Mouse (Mus musculus) myocyte (in vitro differentiated cells): ENCODE measurements around the gene 1700069L16Rik. TPM values are rescaled to one million over a fixed set of nuclear protein-coding genes. Genes with fewer than 3 reads are reported as not detected.

Experiments
- H3K27me3 ChIP-seq: one replicate; pipeline ENCODE4 v1.6.1; 2011; ENCODE audit not compliant: control insufficient read depth, insufficient read depth, insufficient read length
- H3K36me3 ChIP-seq: one replicate; pipeline ENCODE4 v1.6.1; 2011; ENCODE audit not compliant: control insufficient read depth, insufficient read depth
- H3K4me2 ChIP-seq: one replicate; pipeline ENCODE4 v1.6.1; 2011; ENCODE audit warnings: low read depth, control low read depth
- H3K4me3 ChIP-seq: one replicate; pipeline ENCODE4 v1.5.1; 2011; ENCODE audit warnings: mild to moderate bottlenecking, control low read depth, moderate library complexity
- H3K79me2 ChIP-seq: one replicate; pipeline ENCODE4 v1.6.1; 2011; ENCODE audit not compliant: control insufficient read depth, insufficient read depth
- H3ac ChIP-seq: one replicate; pipeline ENCODE4 v1.6.1; 2011; ENCODE audit not compliant: control insufficient read depth, insufficient read length
- CEBPB ChIP-seq: IDR thresholded peaks from 2 replicates; pipeline ENCODE4 v1.6.1; 2011; ENCODE audit warnings: mild to moderate bottlenecking, moderate library complexity; ENCODE audit not compliant: poor library complexity, insufficient read depth, severe bottlenecking
- E2F4 ChIP-seq: IDR thresholded peaks from one replicate; pipeline ENCODE4 v1.6.1; 2011; ENCODE audit warnings: mild to moderate bottlenecking, control low read depth, moderate library complexity; ENCODE audit not compliant: insufficient read depth
- MAX ChIP-seq: IDR thresholded peaks from one replicate; pipeline ENCODE4 v1.6.1; 2011; ENCODE audit warnings: low read depth, mild to moderate bottlenecking, control low read depth
- MYOD1 ChIP-seq, 3 experiments: IDR thresholded peaks; one replicate each; pipeline ENCODE4 v1.6.1; 2011; ENCODE audit warnings: control low read depth in 2 of 3, low read depth in 2 of 3, mild to moderate bottlenecking in 2 of 3, moderate library complexity in 1 of 3; ENCODE audit not compliant: insufficient read length in 2 of 3, control insufficient read depth in 1 of 3
- MYOG ChIP-seq, 3 experiments: IDR thresholded peaks; one replicate each; pipeline ENCODE4 v1.6.1; 2011; ENCODE audit warnings: control low read depth in 2 of 3, low read depth in 2 of 3, mild to moderate bottlenecking in 2 of 3; ENCODE audit not compliant: insufficient read length in 2 of 3, control insufficient read depth in 1 of 3, insufficient read depth in 1 of 3
- POLR2A ChIP-seq: IDR thresholded peaks from one replicate; pipeline ENCODE4 v1.6.1; 2011; ENCODE audit warnings: low read depth, mild to moderate bottlenecking, control low read depth, moderate library complexity; ENCODE audit not compliant: insufficient read length
- POLR2AphosphoS2 ChIP-seq: IDR thresholded peaks from one replicate; pipeline ENCODE4 v1.6.1; 2011; ENCODE audit warnings: low read depth, control low read depth; ENCODE audit not compliant: insufficient read length
- REST ChIP-seq: IDR thresholded peaks from one replicate; pipeline ENCODE4 v1.6.1; 2011; ENCODE audit warnings: mild to moderate bottlenecking, control low read depth, moderate library complexity; ENCODE audit not compliant: insufficient read depth, insufficient read length
- SRF ChIP-seq: IDR thresholded peaks from one replicate; pipeline ENCODE4 v1.6.1; 2011; ENCODE audit warnings: low read depth; ENCODE audit not compliant: control insufficient read depth, insufficient read length
- TCF12 ChIP-seq: IDR thresholded peaks from one replicate; pipeline ENCODE4 v1.6.1; 2011; ENCODE audit warnings: mild to moderate bottlenecking, control low read depth; ENCODE audit not compliant: poor library complexity, insufficient read depth, severe bottlenecking
- TCF3 ChIP-seq: IDR thresholded peaks from one replicate; pipeline ENCODE4 v1.6.1; 2011; ENCODE audit warnings: low read depth, control low read depth; ENCODE audit not compliant: insufficient read length
- USF1 ChIP-seq: IDR thresholded peaks from one replicate; pipeline ENCODE4 v1.6.1; 2011; ENCODE audit warnings: low read depth, mild to moderate bottlenecking, control low read depth, moderate library complexity
- polyA plus RNA-seq: library from polyadenylated mRNA; unstranded; fragments of >200 nt; fragmentation: generic; extraction: Trizol; gene quantifications from one replicate; pipeline ENCODE4 v1.2.1, GENCODE M21; 2012; ENCODE audit warnings: missing spikeins

1700069L16Rik gene
- polyA plus RNA-seq, 1 experiment: not detected

DNA sequence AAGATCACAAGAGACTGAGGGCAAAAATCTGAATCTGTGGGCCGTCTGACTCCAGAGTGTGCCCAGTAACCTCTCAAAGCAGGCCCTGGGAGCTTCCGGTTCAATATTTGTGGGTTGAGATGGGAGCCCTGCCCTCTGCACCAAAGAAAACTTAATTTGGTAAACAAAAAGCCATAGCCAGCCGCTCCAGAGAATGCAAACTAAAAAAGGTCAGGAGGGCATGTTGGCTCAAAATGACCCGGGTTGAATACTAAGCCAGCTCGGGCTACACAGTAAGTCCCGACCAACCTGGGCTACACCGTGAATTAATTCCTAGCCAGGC is 10.4 kb upstream of the 1700069L16Rik start:
- Histone ChIP-seq H3K79me2 (no peaks in the 10 kb centered on the region), H3K4me3 (peak overlapping the region; percentile 53), H3K36me3 (no peaks in the 10 kb centered on the region), H3K4me2 (peak overlapping the region; percentile 98), H3K27me3 (peaks cover 11% of the 10 kb centered on the region), H3ac (peak overlapping the region; percentile 65)
- TF ChIP-seq TCF3 (no peak), POLR2AphosphoS2 (no peak), MYOD1 (IDR thresholded peaks at IDR 0.05; ENCODE audit: control insufficient read depth in 1 of 3, insufficient read length in 2 of 3, low read depth in 2 of 3) (no peak), CEBPB (no peak), MAX (no peak), USF1 (no peak), MYOG (IDR thresholded peaks at IDR 0.05; ENCODE audit: control insufficient read depth in 1 of 3, insufficient read depth in 1 of 3, insufficient read length in 2 of 3, low read depth in 2 of 3) (no peak), POLR2A (no peak), SRF (no peak), TCF12 (no peak)

DNA sequence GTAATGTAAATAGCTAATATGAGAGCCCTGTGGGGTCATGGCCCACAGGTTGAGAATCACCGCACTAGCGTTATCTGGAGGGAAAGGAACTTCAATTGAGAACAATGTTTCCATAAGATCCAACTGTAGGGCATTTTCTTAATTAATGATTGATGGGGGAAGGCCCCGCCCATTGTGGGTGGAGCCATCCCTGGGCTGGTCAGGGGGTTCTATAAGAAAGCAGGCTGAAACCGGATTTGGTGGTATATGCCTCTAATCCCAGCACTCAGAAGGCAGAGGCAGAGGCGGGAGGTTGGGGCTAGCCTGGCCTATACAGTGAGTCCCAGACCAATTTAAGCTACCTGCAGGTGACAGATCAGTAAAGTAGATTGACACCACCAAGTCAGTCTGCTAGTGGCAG is 9.8 kb upstream of the 1700069L16Rik start:
- H3K4me2 ChIP-seq: no peak overlapping the region
- no peaks in the 10 kb centered on the region for H3K36me3 ChIP-seq
- H3K79me2 ChIP-seq: no peaks in the 10 kb centered on the region
- H3K4me3 ChIP-seq: no peak overlapping the region
- no peak for TF ChIP-seq MYOG (IDR thresholded peaks at IDR 0.05; ENCODE audit: control insufficient read depth in 1 of 3, insufficient read depth in 1 of 3, insufficient read length in 2 of 3, low read depth in 2 of 3)
- H3ac ChIP-seq: no peak overlapping the region
- peaks cover 13% of the 10 kb centered on the region for H3K27me3 ChIP-seq

DNA sequence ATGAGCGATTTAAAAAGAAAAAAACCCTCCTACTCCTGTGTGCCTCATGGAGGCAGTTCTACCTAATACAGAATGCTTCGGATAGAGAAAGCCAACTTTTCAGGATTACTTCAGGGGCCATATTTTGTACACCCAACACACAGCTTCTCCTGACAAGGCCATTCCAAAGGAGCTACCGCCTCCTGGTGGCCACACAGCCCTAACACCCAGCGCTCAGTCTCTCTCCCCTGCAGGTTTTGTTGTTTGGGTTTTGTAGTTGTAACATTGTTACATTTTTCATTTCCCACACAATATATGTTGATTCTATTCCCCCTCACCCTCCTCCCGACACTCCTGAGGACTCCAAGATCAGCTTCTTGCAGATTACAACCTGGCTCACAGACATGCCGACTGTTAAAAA is 7.6 kb upstream of the 1700069L16Rik start:
- Histone ChIP-seq H3ac (no peak overlapping the region), H3K27me3 (peaks cover 33% of the 10 kb centered on the region), H3K4me3 (no peak overlapping the region), H3K79me2 (no peaks in the 10 kb centered on the region), H3K4me2 (no peak overlapping the region), H3K36me3 (no peaks in the 10 kb centered on the region)
- TF ChIP-seq CEBPB: no peak
- no peak for TF ChIP-seq SRF
- no peak for TF ChIP-seq TCF12
- no peak for TF ChIP-seq MYOD1 (IDR thresholded peaks at IDR 0.05; ENCODE audit: control insufficient read depth in 1 of 3, insufficient read length in 2 of 3, low read depth in 2 of 3)
- no peak for TF ChIP-seq E2F4
- TF ChIP-seq MAX: no peak
- TF ChIP-seq TCF3: no peak
- TF ChIP-seq USF1: no peak
- no peak for TF ChIP-seq POLR2A
- TF ChIP-seq REST: no peak
- no peak for TF ChIP-seq MYOG (IDR thresholded peaks at IDR 0.05; ENCODE audit: control insufficient read depth in 1 of 3, insufficient read depth in 1 of 3, insufficient read length in 2 of 3, low read depth in 2 of 3)
- TF ChIP-seq POLR2AphosphoS2: no peak

DNA sequence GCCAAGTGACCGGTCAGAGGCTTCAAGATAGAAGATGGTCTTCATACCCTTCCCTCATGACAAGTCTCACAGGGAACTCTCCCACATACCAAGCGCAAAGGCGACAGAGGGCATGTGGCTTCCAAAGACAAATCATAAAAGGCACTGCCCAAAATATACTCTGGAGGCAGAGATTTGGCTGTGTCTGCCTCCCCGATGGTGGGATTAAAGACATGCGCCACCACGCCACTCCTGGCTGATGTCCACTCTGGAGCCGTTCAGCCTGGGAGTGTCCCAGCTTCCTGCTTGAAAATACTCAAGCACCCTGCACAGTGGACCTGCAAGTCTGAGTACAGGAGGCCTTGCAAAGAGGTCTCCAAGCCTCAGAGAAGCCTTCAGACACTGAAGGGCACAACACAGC is 6.6 kb upstream of the 1700069L16Rik start:
- H3K27me3 ChIP-seq: peaks cover 43% of the 10 kb centered on the region
- H3K36me3 ChIP-seq: no peaks in the 10 kb centered on the region
- H3K4me2 ChIP-seq: no peak overlapping the region
- TF ChIP-seq MYOD1 (IDR thresholded peaks at IDR 0.05; ENCODE audit: control insufficient read depth in 1 of 3, insufficient read length in 2 of 3, low read depth in 2 of 3): no peak
- TF ChIP-seq POLR2AphosphoS2: no peak
- no peak for TF ChIP-seq SRF
- TF ChIP-seq USF1: no peak
- no peak for TF ChIP-seq MYOG (IDR thresholded peaks at IDR 0.05; ENCODE audit: control insufficient read depth in 1 of 3, insufficient read depth in 1 of 3, insufficient read length in 2 of 3, low read depth in 2 of 3)
- no peak for TF ChIP-seq CEBPB
- no peak for TF ChIP-seq POLR2A
- no peak for TF ChIP-seq MAX
- TF ChIP-seq REST: no peak
- no peak for TF ChIP-seq TCF12
- no peak for TF ChIP-seq TCF3
- no peak for TF ChIP-seq E2F4
- no peaks in the 10 kb centered on the region for H3K79me2 ChIP-seq
- H3K4me3 ChIP-seq: no peak overlapping the region
- H3ac ChIP-seq: no peak overlapping the region

DNA sequence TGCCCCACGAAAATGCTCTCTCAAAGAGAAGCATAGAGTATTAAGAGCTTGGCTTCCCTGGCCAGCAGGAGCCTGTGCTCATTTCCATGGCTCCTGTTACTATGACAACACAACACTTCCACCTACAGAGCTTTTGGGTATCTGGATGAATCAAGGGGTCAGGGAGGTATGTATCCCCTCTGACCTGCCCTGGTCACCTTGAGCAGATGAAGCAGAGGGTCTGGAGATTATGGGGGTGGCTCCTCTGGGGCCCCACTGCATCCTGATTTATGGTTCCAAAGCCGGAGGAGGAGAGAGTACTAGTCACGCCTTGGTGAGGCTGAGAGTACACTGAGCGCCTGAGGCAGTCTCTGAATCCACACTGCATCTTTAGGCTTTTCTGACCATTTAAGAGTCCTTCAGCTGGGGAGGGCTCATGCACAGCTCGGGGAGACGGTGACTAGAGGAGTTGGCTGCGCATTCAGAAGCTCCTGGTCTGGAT is 6.1 kb upstream of the 1700069L16Rik start:
- H3ac ChIP-seq: no peak overlapping the region
- no peak for TF ChIP-seq POLR2AphosphoS2
- no peak for TF ChIP-seq MAX
- no peak for TF ChIP-seq USF1
- no peak for TF ChIP-seq MYOG (IDR thresholded peaks at IDR 0.05; ENCODE audit: control insufficient read depth in 1 of 3, insufficient read depth in 1 of 3, insufficient read length in 2 of 3, low read depth in 2 of 3)
- TF ChIP-seq CEBPB: no peak
- no peak for TF ChIP-seq E2F4
- no peak for TF ChIP-seq MYOD1 (IDR thresholded peaks at IDR 0.05; ENCODE audit: control insufficient read depth in 1 of 3, insufficient read length in 2 of 3, low read depth in 2 of 3)
- TF ChIP-seq POLR2A: no peak
- TF ChIP-seq TCF12: no peak
- no peak for TF ChIP-seq REST
- no peak for TF ChIP-seq TCF3
- TF ChIP-seq SRF: no peak
- no peak overlapping the region for H3K4me2 ChIP-seq
- H3K27me3 ChIP-seq: peaks cover 46% of the 10 kb centered on the region
- no peak overlapping the region for H3K4me3 ChIP-seq
- H3K79me2 ChIP-seq: no peaks in the 10 kb centered on the region
- no peaks in the 10 kb centered on the region for H3K36me3 ChIP-seq
